Mouse (Mus musculus) Muller cell, postnatal 12 days (primary cell): Measurements from ENCODE around the gene Chek2.
"Not testable (repeated sequence)": the region's sequence is repeated elsewhere in the genome, so short reads cannot be mapped to it uniquely, and the experiment has no call there.

Source experiments
- DNase-seq: peaks from one replicate; pipeline ENCODE4 v3.0.0-alpha.2; 2015; ENCODE audit errors: inconsistent ontology term

Gene Chek2

GRCm38 (mm10) chr5:110839678-110840365 is at the start of gene Chek2, which contains the start of gene Hscb:
Gene Chek2 (plus strand): TSS chr5:110839979.
Gene Hscb (minus strand): TSS chr5:110839777.
- peak; percentile 99 for DNase-seq

DNA sequence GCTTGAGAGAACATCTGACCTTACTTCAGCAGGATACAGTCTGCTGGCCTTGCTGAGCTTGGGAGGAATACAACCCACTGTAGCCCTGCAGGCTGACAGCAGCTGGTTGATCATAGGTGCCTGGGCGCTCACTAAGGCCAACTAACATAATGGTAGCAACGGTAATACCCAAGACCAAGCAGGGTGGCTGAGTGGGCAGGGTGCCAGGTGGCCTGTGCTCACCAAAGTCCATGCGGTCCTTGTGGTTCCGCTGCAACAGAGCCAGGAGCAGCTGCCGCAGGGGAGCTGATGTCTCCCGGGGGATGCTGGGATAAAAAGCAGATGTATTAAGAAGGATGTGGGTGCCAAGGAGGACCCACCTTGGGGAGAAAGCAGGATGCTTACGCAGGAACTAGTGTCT is 45.4 kb upstream of the Chek2 start:
- no peak for DNase-seq

DNA sequence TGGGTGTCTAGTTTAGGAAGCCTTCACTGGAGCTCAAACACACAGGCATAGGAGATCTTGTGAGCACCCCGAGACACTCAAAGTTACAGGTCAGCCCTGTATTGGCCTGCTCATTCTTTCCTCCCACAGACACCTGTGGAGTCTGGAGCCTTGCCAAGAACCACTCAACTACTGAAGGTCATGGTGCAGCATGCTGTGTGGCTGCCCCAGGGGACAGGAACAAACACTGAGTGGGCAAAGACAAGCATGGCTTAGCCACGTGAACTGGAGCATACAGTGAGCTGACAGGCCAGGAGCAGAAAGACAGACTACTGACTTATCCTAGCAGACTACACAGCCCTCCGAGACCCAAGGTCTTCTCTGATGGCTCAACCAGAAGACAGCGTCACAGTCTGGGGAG is 42.1 kb upstream of the Chek2 start:
- DNase-seq: peak; percentile 33

- DNase-seq: no peak
Observed at GRCm38 (mm10) chr5:110801036-110801624, 38.6 kb upstream of the Chek2 start.

DNA sequence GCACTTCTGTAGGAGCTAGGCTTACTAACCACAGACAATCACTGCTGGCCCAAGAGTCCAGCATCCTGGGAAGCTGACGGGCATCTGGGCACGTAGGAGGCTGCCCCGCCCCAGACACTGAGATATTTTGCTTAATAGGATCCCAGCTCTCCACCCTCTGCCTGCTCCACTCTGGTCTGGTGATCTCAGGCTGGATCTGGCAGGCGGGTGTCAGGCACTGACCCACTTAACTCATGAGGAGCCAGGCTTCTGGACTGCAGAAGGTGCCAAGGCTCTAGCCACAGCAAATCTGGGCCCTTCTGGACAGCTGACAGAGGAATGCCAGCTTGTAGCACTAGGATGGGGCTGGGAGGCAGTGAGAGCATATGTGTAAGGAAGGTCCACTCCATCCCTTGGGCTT is 37.6 kb upstream of the Chek2 start:
- DNase-seq: peak; percentile 85

- no peak for DNase-seq
Observed at GRCm38 (mm10) chr5:110802809-110803208, 37.0 kb upstream of the Chek2 start.

- DNase-seq: no peak
Observed at GRCm38 (mm10) chr5:110804012-110804743, 35.6 kb upstream of the Chek2 start.

GRCm38 (mm10) chr5:110806154-110806553 is 33.6 kb upstream of the Chek2 start:
- no peak for DNase-seq

DNA sequence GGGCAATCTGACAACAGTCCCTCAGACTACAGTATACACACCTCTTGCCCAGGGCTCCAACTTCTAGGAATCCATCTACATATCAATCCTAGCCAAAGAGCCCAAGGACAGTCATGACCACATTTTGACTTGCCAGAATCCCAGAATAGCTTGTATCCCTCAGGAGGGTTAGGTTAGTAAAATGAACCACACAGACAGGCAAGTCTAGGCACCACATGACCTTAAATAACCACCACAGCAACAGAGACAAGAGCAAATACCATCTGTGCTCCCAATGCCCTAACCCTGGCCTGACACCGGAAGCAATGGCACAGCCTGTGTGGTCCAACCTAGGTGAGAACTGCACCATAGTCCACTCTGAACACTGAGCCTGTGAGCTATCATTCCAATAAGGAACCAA is 33.1 kb upstream of the Chek2 start:
- no peak for DNase-seq

GRCm38 (mm10) chr5:110807453-110807852 is 32.3 kb upstream of the Chek2 start:
- no peak for DNase-seq

DNA sequence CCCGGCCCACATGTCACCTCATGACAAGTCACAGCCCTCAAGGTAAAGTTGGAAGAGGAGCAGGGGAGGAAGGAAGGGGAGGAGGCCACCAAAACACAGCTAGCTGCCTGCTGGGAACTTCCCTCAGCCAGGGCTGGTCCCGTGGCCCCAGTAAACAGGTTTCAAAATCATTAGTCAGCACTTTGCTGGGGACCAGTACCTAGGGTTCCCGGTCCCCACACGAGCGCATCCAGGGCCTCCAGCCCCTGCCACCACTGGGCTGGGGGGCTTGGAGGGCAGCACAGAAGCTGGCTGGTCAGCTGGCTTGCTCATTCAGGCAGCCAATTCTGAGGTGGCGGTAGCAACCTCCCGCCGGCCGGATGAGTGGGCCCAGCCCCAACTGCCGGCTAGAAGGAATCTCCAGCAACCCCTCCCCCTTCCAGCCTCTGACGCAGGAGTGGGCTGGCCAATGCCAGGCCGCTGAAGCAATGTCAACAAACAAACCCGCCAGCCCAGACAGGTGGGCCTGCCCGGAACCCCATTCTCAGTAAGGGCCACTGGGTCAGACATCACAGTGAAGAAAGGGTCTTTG is 31.6 kb upstream of the Chek2 start:
- DNase-seq: peak; percentile 92

DNA sequence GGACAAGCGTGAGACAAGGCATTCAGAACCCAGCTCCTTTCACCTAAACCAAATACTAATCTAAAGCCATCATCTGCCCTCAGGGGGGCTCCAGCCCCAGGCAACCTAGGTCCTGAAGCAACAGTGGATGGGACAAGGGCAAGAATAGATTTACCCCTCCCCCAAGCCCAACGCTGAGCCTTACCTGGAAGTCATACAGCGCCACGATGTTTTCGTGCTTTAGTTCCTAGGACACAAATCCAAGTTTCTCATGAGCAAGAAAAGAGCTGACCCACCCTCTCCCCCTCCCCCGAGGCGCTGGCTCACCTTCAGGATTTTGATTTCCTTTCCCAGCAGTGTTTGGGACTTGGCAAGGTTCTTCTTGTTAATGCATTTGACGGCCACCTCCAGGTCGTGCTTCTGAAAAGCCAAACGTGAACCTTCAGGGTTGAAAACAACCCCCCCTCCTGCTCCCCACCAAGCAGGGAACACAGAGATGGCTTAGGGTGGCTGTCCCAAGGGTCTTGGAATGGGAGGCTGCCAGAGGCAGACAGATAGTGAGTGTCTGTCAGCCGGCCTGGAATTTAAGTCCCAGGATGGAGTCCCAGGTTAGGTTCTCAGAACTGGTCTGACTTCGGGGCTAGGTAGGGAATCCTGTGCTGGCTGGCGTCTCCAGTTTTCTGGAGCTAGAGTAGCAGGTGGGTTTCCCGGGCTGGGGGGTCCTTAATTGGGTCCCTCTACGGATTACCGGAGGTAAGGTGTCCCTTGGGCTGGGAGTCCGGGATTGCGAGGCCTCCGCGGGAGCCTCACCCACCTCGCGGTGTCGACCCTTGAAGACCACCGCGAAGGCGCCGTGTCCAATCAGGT is 30.7 kb upstream of the Chek2 start:
- DNase-seq: peak; percentile 37

GRCm38 (mm10) chr5:110809667-110810325 is 30.0 kb upstream of the Chek2 start, which contains the start of gene Ulk1:
Gene Ulk1 (minus strand): TSS chr5:110810097.
- DNase-seq: peak; percentile 99

GRCm38 (mm10) chr5:110824421-110824820 is 15.4 kb upstream of the Chek2 start:
- no peak for DNase-seq

- no peak for DNase-seq
Observed at GRCm38 (mm10) chr5:110826781-110827495, 12.8 kb upstream of the Chek2 start.

DNA sequence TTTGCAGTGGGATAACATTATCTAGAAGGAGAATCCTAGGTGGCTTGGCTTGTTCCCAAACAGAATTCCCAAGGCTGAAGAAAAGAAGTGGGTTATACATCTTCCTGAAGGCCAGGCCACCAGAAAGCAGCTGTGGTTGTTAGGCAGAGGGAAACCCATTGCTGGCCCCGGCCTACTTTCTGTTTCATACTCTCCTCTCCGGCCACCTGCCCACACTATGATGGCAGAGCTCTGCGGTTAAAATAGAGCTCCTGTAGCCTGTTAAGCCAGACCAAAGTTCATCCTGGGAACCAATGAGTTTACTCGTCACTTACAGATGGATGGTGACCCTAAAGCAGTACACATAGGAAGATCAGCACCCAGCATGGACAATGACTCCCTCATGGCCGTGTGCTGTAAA is 12.2 kb upstream of the Chek2 start:
- no peak for DNase-seq

DNA sequence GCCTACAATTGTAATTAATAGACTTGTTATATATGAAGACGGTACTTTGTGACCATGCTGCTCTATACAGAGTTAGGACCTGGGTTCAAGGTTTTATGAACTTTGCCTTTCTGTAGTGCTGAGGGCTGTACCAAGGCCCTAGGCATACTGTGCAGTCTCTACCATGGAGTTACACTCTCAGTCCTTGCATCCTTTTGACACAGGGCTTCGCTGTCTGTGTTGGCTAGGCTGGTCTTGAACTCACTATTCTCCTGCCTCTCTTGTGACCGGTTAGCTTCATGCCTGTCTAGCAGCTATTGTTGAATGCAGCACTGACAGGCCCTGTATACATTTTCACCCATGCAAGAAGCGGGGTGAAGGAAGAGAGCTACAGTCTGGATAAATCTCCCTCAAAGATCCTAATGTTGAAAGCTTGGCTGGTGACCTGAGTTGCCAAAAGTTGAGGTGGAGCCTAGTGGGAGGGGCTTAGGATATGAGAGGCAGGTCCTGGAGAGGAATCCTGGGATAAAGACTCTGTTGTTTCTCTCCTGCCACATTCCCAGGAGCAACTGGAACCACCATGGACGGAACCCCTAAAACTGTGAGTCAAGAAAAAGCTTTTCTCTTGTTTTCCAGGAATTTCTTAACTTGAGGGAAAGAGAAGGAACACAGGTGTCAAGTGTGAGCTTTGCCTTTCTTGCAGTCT is 8.6 kb upstream of the Chek2 start:
- no peak for DNase-seq

GRCm38 (mm10) chr5:110835959-110836358 is 3.8 kb upstream of the Chek2 start:
- DNase-seq: peak; percentile 12

GRCm38 (mm10) chr5:110838016-110838415 is 1.8 kb upstream of the Chek2 start:
- DNase-seq: not testable (repeated sequence)
